Mouse (Mus musculus) right cerebral cortex, postnatal 25 days (tissue): ENCODE measurements around the gene Spats2l.

Experiments used
- DNase-seq: peaks from one replicate; pipeline ENCODE4 v3.0.0; 2022

Gene Spats2l

GRCm38 (mm10) chr1:57826245-57826644, 52.3 kb downstream of the Spats2l start:
- DNase-seq: no peak

GRCm38 (mm10) chr1:57833145-57833544, 59.2 kb downstream of the Spats2l start:
- DNase-seq: no peak

GRCm38 (mm10) chr1:57835128-57835527, 61.2 kb downstream of the Spats2l start:
- DNase-seq: no peak

GRCm38 (mm10) chr1:57836686-57837317, 62.8 kb downstream of the Spats2l start:
- no peak for DNase-seq

- no peak for DNase-seq
Observed at GRCm38 (mm10) chr1:57839863-57840262, 65.9 kb downstream of the Spats2l start.

GRCm38 (mm10) chr1:57845054-57845722, 71.2 kb downstream of the Spats2l start:
- no peak for DNase-seq

- DNase-seq: no peak
Observed at GRCm38 (mm10) chr1:57846856-57847698, 73.1 kb downstream of the Spats2l start.

GRCm38 (mm10) chr1:57849087-57849486, 75.1 kb downstream of the Spats2l start:
- no peak for DNase-seq

GRCm38 (mm10) chr1:57849916-57850315, 76.0 kb downstream of the Spats2l start:
- no peak for DNase-seq

- DNase-seq: no peak
Observed at GRCm38 (mm10) chr1:57851871-57852270, 77.9 kb downstream of the Spats2l start.

- DNase-seq: no peak
Observed at GRCm38 (mm10) chr1:57852562-57853271, 78.8 kb downstream of the Spats2l start.

GRCm38 (mm10) chr1:57857799-57858198, 83.8 kb downstream of the Spats2l start:
- DNase-seq: no peak

GRCm38 (mm10) chr1:57862024-57862423, 88.1 kb downstream of the Spats2l start:
- no peak for DNase-seq

GRCm38 (mm10) chr1:57868651-57869050, 94.7 kb downstream of the Spats2l start:
- no peak for DNase-seq

GRCm38 (mm10) chr1:57872006-57872405, 98.0 kb downstream of the Spats2l start:
- no peak for DNase-seq

GRCm38 (mm10) chr1:57873996-57874395, 100.0 kb downstream of the Spats2l start:
- DNase-seq: no peak

GRCm38 (mm10) chr1:57875109-57875508, 101.1 kb downstream of the Spats2l start:
- DNase-seq: no peak

- no peak for DNase-seq
Observed at GRCm38 (mm10) chr1:57875512-57875911, 101.5 kb downstream of the Spats2l start.

GRCm38 (mm10) chr1:57878957-57879356, 105.0 kb downstream of the Spats2l start:
- no peak for DNase-seq

- DNase-seq: no peak
Observed at GRCm38 (mm10) chr1:57884867-57885266, 110.9 kb downstream of the Spats2l start.

- DNase-seq: no peak
Observed at GRCm38 (mm10) chr1:57889803-57890202, 115.8 kb downstream of the Spats2l start.

GRCm38 (mm10) chr1:57890259-57890902, 116.4 kb downstream of the Spats2l start:
- no peak for DNase-seq

GRCm38 (mm10) chr1:57890903-57891267, 116.9 kb downstream of the Spats2l start:
- DNase-seq: no peak
